Mouse (Mus musculus) CH12.LX (cell line): ENCODE measurements around the gene Gm28729. TPM values are rescaled to one million over a fixed set of nuclear protein-coding genes. Genes with fewer than 3 reads are reported as not detected.

Source experiments
- DNase-seq: peaks from one replicate; pipeline ENCODE4 v3.0.0-alpha.2; 2013; ENCODE audit errors: extremely low read depth
- H3K27ac ChIP-seq: 2 replicates; pipeline ENCODE4 v1.5.1; 2012; ENCODE audit warnings: low read depth, mild to moderate bottlenecking, control low read depth, moderate library complexity; ENCODE audit not compliant: insufficient read depth
- H3K27me3 ChIP-seq: replicated peaks from 2 replicates; pipeline ENCODE3; 2012; ENCODE audit warnings: inconsistent platforms
- H3K36me3 ChIP-seq, 2 experiments: replicated peaks in 1 of 2; 2 replicates each; pipeline versions ENCODE3 to v1.6.1; 2012; ENCODE audit warnings: inconsistent platforms in 1 of 2, low read length in 1 of 2, mild to moderate bottlenecking in 1 of 2, mixed read lengths in 1 of 2, moderate library complexity in 1 of 2; ENCODE audit not compliant: control insufficient read depth in 1 of 2, insufficient read depth in 1 of 2
- H3K4me1 ChIP-seq, 2 experiments: 2 replicates each; pipeline ENCODE4 v1.6.1; 2012; ENCODE audit warnings: inconsistent platforms in 1 of 2, moderate library complexity in 1 of 2; ENCODE audit not compliant: insufficient read depth in 2 of 2, control insufficient read depth in 1 of 2
- H3K4me2 ChIP-seq: 2 replicates; pipeline ENCODE4 v1.6.1; 2012; ENCODE audit warnings: low read depth, mild to moderate bottlenecking, control low read depth; ENCODE audit not compliant: poor library complexity, insufficient read depth, severe bottlenecking
- H3K4me3 ChIP-seq, 3 experiments: fragments of 150-350 bp in 1 of 3; sonication (generic) in 1 of 3; replicated peaks in 1 of 3; 2 replicates each; pipeline versions ENCODE3 to v1.5.1; 2011 to 2012; ENCODE audit warnings: low read depth in 2 of 3, low read length in 2 of 3, mild to moderate bottlenecking in 2 of 3, moderate library complexity in 2 of 3, control low read depth in 1 of 3, improper control_type of control experiment in 1 of 3, inconsistent platforms in 1 of 3, mixed read lengths in 1 of 3; ENCODE audit not compliant: poor library complexity in 1 of 3
- H3K79me2 ChIP-seq: replicated peaks from 2 replicates; pipeline ENCODE4 v1.6.1; 2012; ENCODE audit warnings: mild to moderate bottlenecking, moderate library complexity; ENCODE audit not compliant: control insufficient read depth, poor library complexity, insufficient read depth, severe bottlenecking; ENCODE audit errors: extremely low read depth
- H3K9ac ChIP-seq: 2 replicates; pipeline ENCODE4 v1.6.1; 2012; ENCODE audit warnings: low read depth, mild to moderate bottlenecking, control low read depth, moderate library complexity; ENCODE audit not compliant: insufficient read depth
- H3K9me3 ChIP-seq: replicated peaks from 2 replicates; pipeline ENCODE3; 2012; ENCODE audit warnings: low read length, inconsistent platforms, mixed read lengths
- E2F4 ChIP-seq: IDR thresholded peaks from 2 replicates; pipeline ENCODE4 v1.6.1; 2011; ENCODE audit warnings: low read depth, low read length, improper control_type of control experiment; ENCODE audit not compliant: insufficient replicate concordance
- ELF1 ChIP-seq: IDR thresholded peaks from 2 replicates; pipeline ENCODE4 v1.6.1; 2014; ENCODE audit warnings: low read depth, mild to moderate bottlenecking, inconsistent platforms, low read length, improper control_type of control experiment
- HCFC1 ChIP-seq: IDR thresholded peaks from 2 replicates; pipeline ENCODE4 v1.6.1; 2012; ENCODE audit warnings: low read depth, mild to moderate bottlenecking, inconsistent platforms, low read length, improper control_type of control experiment
- IRF4 ChIP-seq: IDR thresholded peaks from 2 replicates; pipeline ENCODE4 v1.6.1; 2014; ENCODE audit warnings: low read depth, mild to moderate bottlenecking, inconsistent platforms, low read length, improper control_type of control experiment
- JUN ChIP-seq: IDR thresholded peaks from 2 replicates; pipeline ENCODE4 v1.6.1; 2011; ENCODE audit warnings: low read depth, mild to moderate bottlenecking, low read length, improper control_type of control experiment, moderate library complexity; ENCODE audit not compliant: insufficient read depth
- KAT2A ChIP-seq: IDR thresholded peaks from 2 replicates; pipeline ENCODE4 v1.6.1; 2012; ENCODE audit warnings: low read length, improper control_type of control experiment, inconsistent platforms; ENCODE audit not compliant: insufficient replicate concordance
- MAZ ChIP-seq: IDR thresholded peaks from 2 replicates; pipeline ENCODE4 v1.6.1; 2012; ENCODE audit warnings: low read depth, mild to moderate bottlenecking, inconsistent platforms, low read length, improper control_type of control experiment, moderate library complexity
- MEF2A ChIP-seq: IDR thresholded peaks from 2 replicates; pipeline ENCODE4 v1.6.1; 2014; ENCODE audit warnings: low read depth, mild to moderate bottlenecking, inconsistent platforms, low read length, improper control_type of control experiment, borderline replicate concordance
- NRF1 ChIP-seq: IDR thresholded peaks from 2 replicates; pipeline ENCODE4 v1.6.1; 2014; ENCODE audit warnings: low read depth, mild to moderate bottlenecking, inconsistent platforms, low read length, improper control_type of control experiment, moderate library complexity
- PAX5 ChIP-seq: IDR thresholded peaks from 2 replicates; pipeline ENCODE4 v1.6.1; 2012; ENCODE audit warnings: low read length, inconsistent platforms, mixed read lengths
- POLR2AphosphoS2 ChIP-seq: IDR thresholded peaks from 2 replicates; pipeline ENCODE4 v1.6.1; 2011; ENCODE audit warnings: low read depth, low read length, improper control_type of control experiment
- RAD21 ChIP-seq: IDR thresholded peaks from 2 replicates; pipeline ENCODE4 v1.6.1; 2011; ENCODE audit warnings: low read depth, mild to moderate bottlenecking, low read length, improper control_type of control experiment, moderate library complexity
- RCOR1 ChIP-seq: conservative IDR thresholded peaks from 2 replicates; pipeline ENCODE4 v1.6.1; 2012; ENCODE audit warnings: low read depth, mild to moderate bottlenecking, inconsistent platforms, low read length, improper control_type of control experiment
- SMC3 ChIP-seq: IDR thresholded peaks from 2 replicates; pipeline ENCODE4 v1.6.1; 2011; ENCODE audit warnings: low read depth, low read length, improper control_type of control experiment
- UBTF ChIP-seq: IDR thresholded peaks from 2 replicates; pipeline ENCODE4 v1.6.1; 2012; ENCODE audit warnings: low read depth, mild to moderate bottlenecking, inconsistent platforms, low read length, improper control_type of control experiment, moderate library complexity
- USF1 ChIP-seq: IDR thresholded peaks from 2 replicates; pipeline ENCODE4 v1.6.1; 2014; ENCODE audit warnings: low read depth, mild to moderate bottlenecking, inconsistent platforms, low read length, improper control_type of control experiment
- USF2 ChIP-seq: conservative IDR thresholded peaks from 2 replicates; pipeline ENCODE4 v1.6.1; 2011; ENCODE audit warnings: low read depth, low read length, improper control_type of control experiment
- ZC3H11A ChIP-seq: IDR thresholded peaks from 2 replicates; pipeline ENCODE4 v1.6.1; 2012; ENCODE audit warnings: low read depth, mild to moderate bottlenecking, inconsistent platforms, low read length, improper control_type of control experiment
- dilution Hi-C: fragments of 300-500 bp; cut with MboI; formaldehyde crosslinking; loops from 2 replicates; pipeline ENCODE4 v1.14.3; 2020; ENCODE audit warnings: low sequenced_read_pairs; ENCODE audit not compliant: extremely low pct_unique_long_range_greater_than_20kb, extremely low pct_ligation_motif_present
- in situ Hi-C: fragments of 300-500 bp; cut with MboI; formaldehyde crosslinking; loops from 3 replicates; pipeline ENCODE4 v1.14.3; 2019; ENCODE audit warnings: low sequenced_read_pairs, low pct_ligation_motif_present, low pct_unique_long_range_greater_than_20kb, mixed read lengths
- polyA plus RNA-seq: library from polyadenylated mRNA; unstranded; fragments of >175 nt; gene quantifications from 2 replicates; pipeline ENCODE4 v1.2.1, GENCODE M21; 2012; ENCODE audit warnings: low read depth; ENCODE audit not compliant: insufficient read length
- total RNA-seq, 2 experiments: library from RNA; depleted of rRNA; stranded (reverse); fragments of 300-350 nt in 1 of 2; fragments of >200 nt in 1 of 2; gene quantifications; 2 replicates each; pipeline ENCODE4 v1.2.3; 2012 to 2014

Gm28729 gene
- total and polyA plus RNA-seq, 3 experiments, result not detected

DNA sequence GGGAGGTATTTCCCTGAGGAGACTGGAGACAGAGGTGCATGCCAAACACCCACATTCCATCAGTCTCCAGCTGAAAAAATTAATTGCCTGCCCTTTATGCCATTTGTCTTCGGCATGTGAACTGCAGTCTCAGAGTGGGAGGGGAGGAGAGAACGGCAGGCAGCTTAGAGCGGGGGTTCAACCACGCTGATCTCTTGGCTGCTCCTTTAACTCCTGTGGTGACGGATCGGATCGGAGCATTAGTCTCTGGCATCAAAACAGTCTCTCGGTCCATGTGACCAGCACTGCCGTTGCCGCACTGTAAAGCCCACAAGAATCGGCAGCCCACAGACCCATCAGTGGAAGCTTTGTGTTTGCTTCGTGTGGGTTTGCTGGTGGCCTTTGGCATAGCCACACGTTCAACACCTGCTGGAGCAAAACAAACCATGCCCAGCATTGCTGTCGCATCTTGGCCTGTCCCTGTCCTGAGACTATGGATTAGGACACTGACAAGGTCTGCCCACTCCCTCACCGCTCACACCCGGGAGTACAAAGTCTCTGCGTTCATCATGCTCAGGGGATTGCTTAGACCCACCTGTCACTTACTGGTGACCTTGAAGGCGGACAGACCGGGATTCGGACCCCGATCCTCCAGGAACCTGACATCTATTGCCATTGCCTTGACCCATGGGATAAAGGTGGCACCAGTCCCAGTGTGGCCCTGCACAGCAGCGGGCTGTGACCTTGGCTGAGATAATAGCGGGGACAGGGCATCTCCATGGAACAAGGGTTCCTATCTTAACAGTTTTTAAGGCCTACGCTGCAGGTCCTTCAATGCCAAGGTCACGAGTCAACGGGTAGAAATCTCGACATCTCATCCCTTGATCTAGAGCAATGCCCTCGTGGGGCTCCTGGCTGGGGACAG lies 87.9 kb downstream of the Gm28729 start:
- no peaks in the 10 kb centered on the region for H3K9me3 ChIP-seq
- no peak for TF ChIP-seq MEF2A
- TF ChIP-seq RCOR1, result no peak
- TF ChIP-seq JUN, result no peak
- TF ChIP-seq ELF1, result no peak
- TF ChIP-seq UBTF, result no peak
- TF ChIP-seq USF1, result no peak
- no peak for TF ChIP-seq MAZ
- TF ChIP-seq RAD21, result no peak
- TF ChIP-seq POLR2AphosphoS2, result no peak
- no peak for TF ChIP-seq USF2
- no peak for TF ChIP-seq KAT2A
- TF ChIP-seq ZC3H11A, result no peak
- no peak for TF ChIP-seq E2F4
- TF ChIP-seq HCFC1, result no peak
- TF ChIP-seq SMC3, result no peak
- no peak for TF ChIP-seq NRF1
- no peak for TF ChIP-seq IRF4
- TF ChIP-seq PAX5, result no peak
- no peaks in the 10 kb centered on the region for H3K79me2 ChIP-seq
- no peak overlapping the region for H3K9ac ChIP-seq
- dilution Hi-C loops (no loop called here), in situ Hi-C loops (no loop called here)
- H3K27ac ChIP-seq, result no peak overlapping the region
- H3K36me3 ChIP-seq, result no peaks in the 10 kb centered on the region
- H3K4me2 ChIP-seq, result no peak overlapping the region
- DNase-seq, result no peak
- peaks cover 4 to 8% of the 10 kb centered on the region in 2 experiments; a peak in 1 of 4 replicates for H3K4me1 ChIP-seq
- no peaks in the 10 kb centered on the region for H3K27me3 ChIP-seq
- H3K4me3 ChIP-seq, result no peak overlapping the region

Other genes starting within 250 kb of the Gm28729 start
- gene Atp1b3, start 160.8 kb downstream of the Gm28729 start, total RNA-seq (2012; rRNA removed), result 66.4 and 77.6 TPM in 2 replicates
- gene Atp1b3, start 160.8 kb downstream of the Gm28729 start, total RNA-seq (2014; rRNA removed), result 89.8 and 102 TPM in 2 replicates
- 106 and 129 TPM in 2 replicates for gene Atp1b3, start 160.8 kb downstream of the Gm28729 start, polyA plus RNA-seq
- gene Rnf7, start 46.6 kb downstream of the Gm28729 start, total RNA-seq (2012; rRNA removed), result 131 and 141 TPM in 2 replicates
- 277 and 286 TPM in 2 replicates for gene Rnf7, start 46.6 kb downstream of the Gm28729 start, total RNA-seq (2014; rRNA removed)
- gene Rnf7, start 46.6 kb downstream of the Gm28729 start, polyA plus RNA-seq, result 122 and 135 TPM in 2 replicates
- 9.8 and 10.2 TPM in 2 replicates for gene Rasa2, start 106.4 kb upstream of the Gm28729 start, total RNA-seq (2012; rRNA removed)
- 8.9 and 9.7 TPM in 2 replicates for gene Rasa2, start 106.4 kb upstream of the Gm28729 start, total RNA-seq (2014; rRNA removed)
- gene Rasa2, start 106.4 kb upstream of the Gm28729 start, polyA plus RNA-seq, result 8.7 and 9.8 TPM in 2 replicates
- 83.6 and 102 TPM in 2 replicates for gene Zbtb38, start 227.6 kb upstream of the Gm28729 start, total RNA-seq (2012; rRNA removed)
- gene Zbtb38, start 227.6 kb upstream of the Gm28729 start, total RNA-seq (2014; rRNA removed), result 67.9 and 68.8 TPM in 2 replicates
- 51.7 and 53.0 TPM in 2 replicates for gene Zbtb38, start 227.6 kb upstream of the Gm28729 start, polyA plus RNA-seq